Mouse (Mus musculus) layer of hippocampus, adult 11-12 months (tissue): ENCODE data around the gene 3110040N11Rik.

Experiments used
- DNase-seq: peaks from one replicate; pipeline ENCODE4 v3.0.0; 2022; ENCODE audit warnings: low spot score

The 3110040N11Rik gene

DNA sequence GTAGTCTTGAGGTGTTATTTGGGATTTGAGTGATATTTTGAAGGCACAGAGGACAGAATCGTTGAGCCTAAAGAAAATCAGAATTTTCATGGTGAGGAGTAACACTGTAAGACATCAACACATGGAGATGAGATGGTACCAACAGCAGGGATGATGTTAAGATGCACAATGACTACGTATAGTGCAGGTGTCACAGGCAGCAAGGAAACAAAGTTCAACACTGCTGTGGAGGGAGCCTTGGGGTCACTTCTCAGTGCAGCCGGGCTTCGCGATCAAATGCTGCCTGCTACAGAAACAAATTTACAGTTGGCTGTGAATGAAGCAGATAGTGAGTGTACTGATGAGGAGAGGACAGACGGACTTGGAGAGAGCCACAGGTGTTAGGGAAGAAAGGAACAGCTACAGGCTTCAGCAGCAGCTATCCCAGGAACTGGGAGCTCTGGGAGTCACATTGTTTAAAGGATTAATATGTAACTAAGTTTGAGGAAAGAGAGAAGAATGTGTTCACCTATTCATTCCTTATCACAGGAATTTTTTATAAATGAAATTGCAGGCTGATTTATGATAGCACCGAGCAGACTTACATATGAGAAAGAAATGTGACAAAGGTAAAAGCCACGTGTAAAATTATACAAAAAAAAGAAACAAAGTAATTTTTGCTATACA is 50.4 kb downstream of the 3110040N11Rik start:
- DNase-seq, result no peak

DNA sequence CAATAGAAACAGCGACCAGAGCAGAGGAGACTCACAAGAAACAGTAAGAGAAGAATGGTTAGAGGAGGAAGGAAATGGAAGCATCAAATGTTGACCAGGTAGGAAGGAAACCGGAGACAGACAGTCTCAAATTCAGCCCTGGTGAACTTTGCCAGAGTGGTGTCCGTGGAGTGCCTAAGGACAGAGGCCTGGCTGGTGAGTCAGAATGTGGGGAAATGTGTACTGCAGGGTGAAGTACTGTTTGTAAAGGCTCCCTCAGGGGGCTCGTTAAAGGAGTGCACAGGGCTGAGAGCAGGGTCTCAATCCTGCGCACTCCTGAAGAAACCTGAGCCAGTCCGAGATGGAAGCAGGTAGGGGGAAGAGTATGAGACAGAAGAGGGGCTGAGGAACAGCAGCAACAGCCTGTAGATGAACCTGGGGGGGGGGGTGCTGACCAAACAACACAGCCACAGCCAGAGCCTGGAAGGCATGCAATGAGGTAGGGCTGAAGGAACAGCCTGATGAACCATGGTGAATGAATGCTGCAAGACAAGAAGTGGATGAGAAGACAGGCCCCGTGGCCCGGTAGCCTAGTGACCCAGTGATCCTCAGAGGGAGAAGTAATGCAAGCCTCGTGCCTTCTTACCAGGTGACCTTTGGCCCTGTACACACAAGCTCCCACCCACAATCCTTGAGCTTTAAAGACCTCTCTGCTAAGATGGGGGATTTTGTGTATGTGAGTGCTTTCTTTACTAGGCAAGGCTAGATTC is 53.8 kb downstream of the 3110040N11Rik start:
- no peak for DNase-seq

DNA sequence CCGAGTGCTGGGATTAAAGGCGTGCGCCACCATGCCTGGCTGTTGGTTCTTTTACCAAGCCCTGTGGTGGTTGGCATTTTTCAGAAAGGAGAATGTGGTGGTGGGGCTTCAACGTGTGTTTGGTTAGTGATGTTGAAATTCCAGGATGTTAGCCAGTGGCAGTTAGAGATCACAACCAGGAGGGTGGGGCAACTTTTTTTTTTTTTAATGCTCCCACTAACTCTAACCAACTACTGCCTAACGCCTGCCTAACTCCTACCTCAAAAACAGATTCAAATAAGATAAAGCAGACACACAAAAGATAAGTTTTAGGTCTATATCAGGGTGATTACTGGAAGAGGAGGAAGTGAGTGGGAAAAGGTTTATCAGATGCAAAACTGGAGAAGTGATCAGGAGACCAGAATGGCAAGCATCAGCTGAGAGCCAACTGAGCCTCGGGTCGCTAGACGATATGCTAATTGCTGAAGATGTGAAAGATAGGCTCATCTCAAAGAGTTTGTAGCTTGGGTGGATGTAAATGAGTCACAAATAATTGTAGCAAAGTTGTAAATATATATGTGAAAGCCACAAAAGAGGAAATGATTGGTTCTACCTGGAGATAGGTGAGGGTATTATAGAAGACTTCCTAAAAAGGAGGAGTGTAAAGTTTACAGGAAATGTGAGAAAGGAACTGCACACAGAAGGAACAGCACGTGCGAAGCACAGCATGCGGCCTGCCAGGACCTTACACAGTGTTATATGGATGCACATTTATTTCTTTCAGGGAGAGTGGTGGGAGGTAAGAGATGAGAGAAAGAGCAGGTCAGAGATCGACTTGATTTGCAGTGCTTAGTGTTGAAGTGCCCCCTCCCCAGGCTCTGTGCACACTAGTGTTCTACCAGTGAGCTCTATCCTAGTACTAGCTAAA is 56.8 kb downstream of the 3110040N11Rik start:
- no peak for DNase-seq
